Mouse (Mus musculus) liver, postnatal 0 days (tissue): ENCODE data around the gene Olfr657. TPM values are rescaled to one million over a fixed set of nuclear protein-coding genes. Genes with fewer than 3 reads are reported as not detected.

Experiments used
- ATAC-seq: fragments of 200-750 bp; cut with Nextera tagmentation; 2 replicates; pipeline ENCODE4 v1.8.0; 2017; ENCODE audit warnings: mild to moderate bottlenecking, moderate library complexity
- DNase-seq: peaks from one replicate; pipeline ENCODE4 v3.0.0-alpha.2; 2016
- H3K27ac ChIP-seq: fragments of 300-500 bp; sonication (generic); 2 replicates; pipeline ENCODE4 v1.5.1; 2014; ENCODE audit warnings: antibody characterized with exemption, moderate library complexity, mild to moderate bottlenecking, low read depth
- H3K27me3 ChIP-seq: fragments of 300-500 bp; sonication (generic); 2 replicates; pipeline ENCODE4 v1.6.1; 2014; ENCODE audit warnings: low read length, control low read depth, mixed read lengths; ENCODE audit not compliant: insufficient read depth
- H3K36me3 ChIP-seq: fragments of 300-500 bp; sonication (generic); replicated peaks from 2 replicates; pipeline ENCODE4 v1.6.1; 2014; ENCODE audit warnings: mild to moderate bottlenecking, control low read depth, low read length, moderate library complexity, mixed read lengths; ENCODE audit not compliant: insufficient read depth
- H3K4me1 ChIP-seq: fragments of 300-500 bp; sonication (generic); 2 replicates; pipeline ENCODE4 v1.6.1; 2014; ENCODE audit warnings: antibody characterized with exemption, mild to moderate bottlenecking, control low read depth; ENCODE audit not compliant: insufficient read depth
- H3K4me2 ChIP-seq: fragments of 300-500 bp; sonication (generic); 2 replicates; pipeline ENCODE4 v1.6.1; 2014; ENCODE audit warnings: low read depth, mild to moderate bottlenecking, low read length, moderate library complexity, mixed read lengths
- H3K4me3 ChIP-seq: fragments of 300-500 bp; sonication (generic); 2 replicates; pipeline ENCODE4 v1.5.1; 2014; ENCODE audit warnings: low read depth, low read length
- H3K9ac ChIP-seq: fragments of 300-500 bp; sonication (generic); replicated peaks from 2 replicates; pipeline ENCODE4 v1.6.1; 2014; ENCODE audit warnings: mild to moderate bottlenecking, moderate library complexity
- H3K9me3 ChIP-seq: fragments of 300-500 bp; sonication (generic); 2 replicates; pipeline ENCODE4 v1.6.1; 2016; ENCODE audit warnings: mild to moderate bottlenecking, control low read depth, low read length, mixed read lengths
- CTCF ChIP-seq: sonication (generic); IDR thresholded peaks from 2 replicates; pipeline ENCODE4 v1.5.1; 2016; ENCODE audit warnings: antibody characterized with exemption, low read depth
- EP300 ChIP-seq: IDR thresholded peaks from 2 replicates; pipeline ENCODE4 v1.6.1; 2016; ENCODE audit warnings: antibody characterized with exemption, low read depth, mild to moderate bottlenecking
- WGBS: fragments of 180-500 bp; shearing (Covaris S2); extraction: QIAGEN DNeasy Blood & Tissue Kit; methylation state at CpG from one replicate; pipeline ENCODE4 v1.1.7; 2014; ENCODE audit not compliant: insufficient replicate concordance; 5-methylcytosine and 5-hydroxymethylcytosine counted together
- polyA plus RNA-seq: library from polyadenylated mRNA; unstranded; fragments of >200 nt; fragmentation: Nextera tagmentation; extraction: Ambion mirVana; gene quantifications from 2 replicates; pipeline ENCODE4 v1.2.1, GENCODE M21; 2015

The Olfr657 gene
- polyA plus RNA-seq = not detected in 2 replicates

DNA sequence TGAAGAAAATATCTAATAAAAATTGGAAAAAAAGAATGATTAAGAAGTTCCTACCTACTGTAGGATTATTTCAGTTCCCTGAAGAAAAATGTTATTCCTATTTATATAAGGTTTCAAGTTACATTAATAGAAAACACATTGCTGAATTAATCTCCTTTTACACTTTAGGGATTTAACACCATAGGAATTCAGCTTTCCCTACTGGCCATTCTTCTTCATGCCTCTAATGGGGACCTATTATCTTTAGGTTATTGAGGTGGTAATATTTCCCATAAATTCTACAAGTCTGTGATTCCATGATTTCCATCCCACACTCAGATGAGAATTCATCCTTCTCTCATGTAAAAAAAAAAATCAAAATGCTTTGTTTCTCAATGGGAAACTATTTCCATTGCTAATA lies at the start of gene Olfr657:
Gene Olfr657, plus strand, starts transcription at position 301 of the 400 bp plus-strand sequence.
- TF ChIP-seq EP300 (no peak), CTCF (no peak)

GRCm38 (mm10) chr7:104577014-104577413 lies 47.6 kb upstream of the Olfr657 start, which contains the start of gene Olfr653:
TSS of gene Olfr653 (plus strand) at chr7:104577314.
- DNase-seq (no peak), ATAC-seq (no peak)
- no peaks in the 10 kb centered on the region for H3K9me3 ChIP-seq
- H3K4me2 ChIP-seq = no peak within 1 kb of the TSS
- H3K36me3 ChIP-seq = no peaks in the 10 kb centered on the region
- no peak within 1 kb of the TSS for H3K9ac ChIP-seq
- H3K4me1 ChIP-seq = no peaks in the 10 kb centered on the region
- H3K4me3 ChIP-seq = no peak within 1 kb of the TSS
- WGBS = 57% methylated on average over 2 of the region's 2 CpGs
- no peaks in the 10 kb centered on the region for H3K27me3 ChIP-seq
- H3K27ac ChIP-seq = no peak within 1 kb of the TSS
- TF ChIP-seq CTCF (no peak), EP300 (no peak)

More for the DNA sequence above, at the start of gene Olfr657:
- Histone ChIP-seq H3K4me3 (no peak within 1 kb of the TSS), H3K36me3 (no peaks in the 10 kb centered on the region), H3K9ac (no peak within 1 kb of the TSS), H3K4me2 (no peak within 1 kb of the TSS), H3K27me3 (no peaks in the 10 kb centered on the region), H3K4me1 (no peaks in the 10 kb centered on the region), H3K9me3 (no peaks in the 10 kb centered on the region), H3K27ac (no peak within 1 kb of the TSS)
- no peak for DNase-seq
- ATAC-seq = no peak

DNA sequence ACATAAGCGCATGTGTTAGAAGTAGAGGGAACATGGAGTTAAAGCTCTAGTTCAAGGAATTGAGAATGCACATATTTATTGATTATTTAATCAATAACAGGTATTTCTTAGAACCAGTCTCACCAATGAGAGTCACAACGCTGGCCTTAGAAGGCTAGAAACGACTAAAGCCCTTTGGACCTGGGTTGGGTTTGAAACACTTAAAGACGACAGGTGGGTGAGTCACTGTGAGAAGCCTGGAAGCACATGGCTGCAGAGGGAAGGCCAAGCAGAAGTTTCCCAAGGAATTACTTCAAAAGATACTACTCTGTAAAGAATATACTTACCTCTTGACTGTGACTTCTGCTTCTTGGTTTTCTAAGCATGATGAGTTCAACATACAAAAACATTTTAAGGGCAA lies 43.7 kb upstream of the Olfr657 start:
- DNase-seq = no peak
- Histone ChIP-seq H3K9ac (no peak overlapping the region), H3K27me3 (no peaks in the 10 kb centered on the region), H3K4me2 (no peak overlapping the region), H3K9me3 (no peaks in the 10 kb centered on the region), H3K4me1 (no peaks in the 10 kb centered on the region), H3K27ac (no peak overlapping the region), H3K36me3 (no peaks in the 10 kb centered on the region), H3K4me3 (no peak overlapping the region)
- TF ChIP-seq EP300 (no peak), CTCF (no peak)
- WGBS = 81% methylated on average over 4 of the region's 4 CpGs
- no peak for ATAC-seq

GRCm38 (mm10) chr7:104581429-104581828 lies 43.2 kb upstream of the Olfr657 start:
- Histone ChIP-seq H3K27ac (no peak overlapping the region), H3K36me3 (no peaks in the 10 kb centered on the region), H3K9me3 (no peaks in the 10 kb centered on the region), H3K4me1 (no peaks in the 10 kb centered on the region), H3K4me3 (no peak overlapping the region), H3K4me2 (no peak overlapping the region), H3K9ac (no peak overlapping the region), H3K27me3 (no peaks in the 10 kb centered on the region)
- DNase-seq (no peak), ATAC-seq (no peak)
- TF ChIP-seq CTCF = no peak
- TF ChIP-seq EP300 = no peak
- WGBS = 73% methylated on average over 4 of the region's 4 CpGs

DNA sequence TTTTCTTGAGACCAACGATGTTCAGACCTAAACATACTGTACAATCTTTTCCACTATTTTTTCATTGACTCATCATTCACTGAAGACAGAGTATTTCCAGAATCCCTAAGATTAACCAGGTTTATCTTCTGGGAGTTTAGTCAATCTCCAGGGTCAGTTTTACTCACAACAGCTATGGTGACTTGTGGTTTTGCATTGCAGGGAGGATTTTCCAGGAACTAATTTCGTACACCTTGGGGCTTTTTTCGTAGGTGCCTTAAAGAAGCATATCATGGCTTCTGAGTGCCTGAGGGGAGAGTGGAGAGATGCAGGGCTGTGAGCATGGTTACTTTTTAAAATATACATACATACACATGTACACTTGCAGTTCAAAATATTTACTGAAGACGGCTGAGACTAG lies 37.9 kb upstream of the Olfr657 start, which contains the start of gene Olfr654:
Gene Olfr654, plus strand, starts transcription at position 301 of the 400 bp plus-strand sequence.
- DNase-seq = no peak
- no peaks in the 10 kb centered on the region for H3K36me3 ChIP-seq
- TF ChIP-seq EP300 (no peak), CTCF (no peak)
- H3K4me3 ChIP-seq = no peak within 1 kb of the TSS
- H3K9ac ChIP-seq = no peak within 1 kb of the TSS
- no peaks in the 10 kb centered on the region for H3K4me1 ChIP-seq
- H3K27me3 ChIP-seq = no peaks in the 10 kb centered on the region
- 69% methylated on average over 4 of the region's 4 CpGs for WGBS
- no peaks in the 10 kb centered on the region for H3K9me3 ChIP-seq
- ATAC-seq = no peak
- H3K4me2 ChIP-seq = no peak within 1 kb of the TSS
- H3K27ac ChIP-seq = no peak within 1 kb of the TSS

DNA sequence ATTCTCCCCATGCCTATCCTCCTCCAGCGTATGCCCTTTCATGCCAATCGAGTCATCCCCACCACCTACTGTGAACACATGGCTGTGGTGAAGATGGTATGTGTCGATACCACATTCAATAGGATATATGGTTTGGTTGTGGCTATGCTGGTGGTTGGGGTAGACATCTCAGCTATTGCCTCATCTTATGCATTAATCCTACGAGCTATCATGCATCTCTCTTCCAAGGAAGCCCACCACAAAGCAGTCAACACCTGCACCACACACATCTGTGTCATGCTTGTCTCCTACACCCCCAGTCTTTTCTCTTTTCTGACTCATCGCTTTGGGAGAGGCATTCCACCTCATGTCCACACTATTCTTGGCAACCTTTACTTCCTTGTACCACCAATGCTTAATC lies 36.3 kb upstream of the Olfr657 start:
- no peak for DNase-seq
- Histone ChIP-seq H3K27ac (no peak overlapping the region), H3K27me3 (no peaks in the 10 kb centered on the region), H3K4me2 (no peak overlapping the region), H3K36me3 (no peaks in the 10 kb centered on the region), H3K4me3 (no peak overlapping the region), H3K9me3 (no peaks in the 10 kb centered on the region), H3K9ac (no peak overlapping the region), H3K4me1 (no peaks in the 10 kb centered on the region)
- WGBS = 79% methylated on average over 5 of the region's 5 CpGs
- no peak for ATAC-seq
- TF ChIP-seq EP300 = no peak
- no peak for TF ChIP-seq CTCF

- Histone ChIP-seq H3K4me1 (no peaks in the 10 kb centered on the region), H3K4me3 (no peak within 1 kb of the TSS), H3K27me3 (no peaks in the 10 kb centered on the region), H3K36me3 (no peaks in the 10 kb centered on the region), H3K9me3 (no peaks in the 10 kb centered on the region), H3K4me2 (no peak within 1 kb of the TSS), H3K27ac (no peak within 1 kb of the TSS), H3K9ac (no peak within 1 kb of the TSS)
- 70% methylated on average over 2 of the region's 2 CpGs for WGBS
- ATAC-seq = no peak
- no peak for TF ChIP-seq EP300
- no peak for TF ChIP-seq CTCF
- no peak for DNase-seq
Observed at GRCm38 (mm10) chr7:104601679-104602078, 22.9 kb upstream of the Olfr657 start, which contains the start of gene Olfr655. TSS of gene Olfr655 (minus strand) at chr7:104601779.
